Mouse (Mus musculus): ENCODE data around the gene Cebpz.

The Cebpz gene

GRCm38 (mm10) chr17:78936466-78937228, at the start of gene Cebpz, which contains the start of gene Ndufaf7:
Cebpz (minus strand) TSS chr17:78937066.
Ndufaf7 (plus strand) TSS chr17:78937136.
- DNase-seq = peak; percentile 100

DNA sequence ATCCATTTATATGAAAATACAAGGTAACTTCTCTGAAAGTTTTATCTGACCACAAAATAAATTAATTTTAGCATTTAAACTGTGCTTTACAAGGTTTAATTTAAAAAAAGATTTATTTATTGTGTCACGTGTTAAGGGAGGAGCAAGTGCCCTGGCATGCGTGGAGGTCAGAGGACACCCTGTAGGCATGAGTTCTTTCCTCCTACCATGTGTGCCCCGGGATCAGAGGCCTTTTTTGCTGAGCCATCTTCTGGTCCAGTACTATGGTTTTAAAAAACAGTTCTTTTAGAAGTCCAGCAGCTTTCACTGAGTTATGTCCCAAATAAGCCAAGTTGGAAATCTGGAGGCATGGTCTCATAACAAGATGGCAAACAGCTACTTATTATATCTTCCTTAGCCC, 46.9 kb upstream of the Cebpz start:
- DNase-seq = no peak

- DNase-seq = no peak
These were observed 46.3 kb upstream of the Cebpz start for GRCm38 (mm10) chr17:78983166-78983565.

- peak; percentile 51 for DNase-seq
These were observed 31.6 kb upstream of the Cebpz start for GRCm38 (mm10) chr17:78968500-78968899.

- DNase-seq = peak; percentile 73
These were observed 29.4 kb upstream of the Cebpz start for GRCm38 (mm10) chr17:78966092-78966883.

- peak; percentile 23 for DNase-seq
These were observed 27.5 kb upstream of the Cebpz start for GRCm38 (mm10) chr17:78964387-78964786.

DNA sequence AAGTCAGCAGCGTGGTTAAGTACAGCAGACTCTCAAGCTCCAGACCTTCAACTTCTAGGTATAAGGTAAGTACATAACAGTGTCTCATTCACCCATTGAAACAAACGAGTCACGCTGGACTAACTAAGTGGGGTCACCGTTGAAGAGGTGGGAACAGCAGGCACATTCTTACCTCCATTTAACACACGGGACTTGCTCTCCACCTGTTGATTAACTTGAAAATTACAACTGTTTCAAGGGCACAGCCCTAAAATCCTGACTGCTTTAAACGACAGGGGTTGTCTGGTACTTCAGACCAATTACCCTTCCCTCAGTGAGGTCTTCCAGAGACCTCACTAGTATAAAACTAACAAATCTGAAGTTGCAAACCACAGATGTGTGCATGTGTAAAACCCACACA, 22.6 kb upstream of the Cebpz start:
- DNase-seq = no peak

GRCm38 (mm10) chr17:78953240-78953639, 16.4 kb upstream of the Cebpz start:
- no peak for DNase-seq

- DNase-seq = no peak
These were observed 15.2 kb upstream of the Cebpz start for GRCm38 (mm10) chr17:78952070-78952469.

- DNase-seq = peak; percentile 12
These were observed 14.4 kb upstream of the Cebpz start for GRCm38 (mm10) chr17:78951225-78951624.

- no peak for DNase-seq
These were observed 5.7 kb upstream of the Cebpz start for GRCm38 (mm10) chr17:78942579-78942978.

DNA sequence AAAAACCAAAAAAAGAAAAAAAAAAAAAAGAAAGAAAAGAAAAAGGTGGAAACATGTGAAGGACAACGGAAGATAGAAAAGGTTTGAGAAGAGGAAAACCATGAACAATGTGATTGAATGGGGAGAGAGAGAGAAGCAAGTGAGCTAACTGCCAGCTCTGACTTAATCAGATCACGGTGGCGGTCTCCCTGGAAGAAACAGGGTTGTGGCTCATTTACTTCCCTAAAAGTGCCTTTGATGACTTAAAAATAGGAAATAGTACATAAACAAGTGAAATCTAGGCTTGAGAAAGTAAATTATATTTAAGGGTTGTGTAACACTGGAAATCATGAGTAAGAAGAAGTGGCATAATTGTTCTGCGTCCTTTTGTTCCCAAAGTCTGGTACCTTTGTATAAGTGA, 2.1 kb upstream of the Cebpz start:
- DNase-seq = no peak

DNA sequence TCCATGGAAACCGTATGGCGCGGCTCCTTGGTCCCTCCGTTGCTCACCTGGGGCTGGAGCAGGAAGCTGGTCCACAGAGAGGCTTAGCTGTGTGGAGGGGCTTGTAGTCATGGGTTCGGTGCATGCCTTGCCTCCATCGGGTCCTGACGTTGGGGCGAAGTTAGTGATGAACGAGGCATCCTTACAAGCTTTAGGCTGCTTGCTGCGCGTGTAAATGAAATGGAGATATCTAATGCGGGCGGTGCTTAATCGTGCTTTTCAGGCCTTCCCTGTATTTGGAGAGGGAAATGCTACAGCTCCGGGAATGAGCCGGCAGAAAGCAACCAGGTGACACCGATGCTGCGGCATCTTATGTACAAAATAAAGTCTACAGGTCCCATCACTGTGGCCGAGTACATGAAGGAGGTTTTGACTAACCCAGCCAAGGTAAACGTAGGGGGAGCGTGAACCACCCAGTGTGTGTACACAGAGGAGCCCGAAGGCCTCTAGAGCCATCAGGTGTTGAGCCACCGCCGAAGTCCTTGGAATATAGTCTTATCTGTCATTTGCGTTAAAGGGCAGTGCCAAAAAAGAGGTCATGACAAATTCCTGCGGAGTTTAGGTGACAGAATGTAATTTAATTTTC, 475 bp upstream of the Cebpz start:
- peak; percentile 90 for DNase-seq

GRCm38 (mm10) chr17:78935857-78936256, 1.0 kb downstream of the Cebpz start:
- no peak for DNase-seq

DNA sequence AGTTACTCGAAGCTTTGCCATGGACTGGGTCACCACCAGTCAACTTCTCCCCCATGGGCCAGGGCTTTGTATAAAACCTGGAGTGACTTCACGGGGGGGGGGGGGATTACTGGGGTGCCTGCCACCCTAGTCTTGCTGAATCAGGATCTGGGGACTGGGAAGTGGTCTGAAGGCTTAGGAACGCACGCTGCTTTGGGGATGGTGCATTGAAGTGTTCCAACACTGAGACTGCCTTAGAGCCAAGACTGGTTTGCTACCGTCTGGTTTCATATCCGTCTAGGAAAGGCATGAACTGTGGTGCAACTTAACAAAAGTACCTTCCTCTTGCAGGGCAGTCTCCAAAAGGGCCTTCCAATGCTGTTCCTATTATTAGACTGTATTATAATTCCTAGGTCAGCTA, 19.2 kb downstream of the Cebpz start:
- peak; percentile 89 for DNase-seq

DNA sequence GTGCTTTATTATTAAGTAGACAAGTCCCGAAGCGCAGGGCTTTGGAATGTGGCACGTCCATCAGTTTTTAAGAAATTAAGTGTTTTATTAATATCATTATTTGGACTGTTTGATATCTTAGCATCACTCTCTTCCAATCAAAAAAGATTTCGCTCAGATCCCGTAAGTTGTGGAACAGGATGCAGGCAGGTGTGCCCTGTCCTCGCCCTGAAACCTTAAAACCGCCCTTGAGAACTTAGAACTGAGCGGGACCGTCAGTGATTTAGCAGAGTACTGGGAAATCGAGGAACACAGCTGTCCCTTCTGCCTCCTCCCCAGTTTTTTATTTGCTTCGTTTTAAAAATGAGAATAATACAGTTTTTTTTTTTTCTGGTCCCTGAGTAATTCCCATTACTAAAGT, 20.0 kb downstream of the Cebpz start:
- no peak for DNase-seq

- DNase-seq = peak; percentile 99
These were observed 20.5 kb downstream of the Cebpz start, which contains the start of gene Cebpzos for GRCm38 (mm10) chr17:78916369-78916813. Cebpzos (plus strand) TSS chr17:78916500.

- no peak for DNase-seq
These were observed 21.1 kb downstream of the Cebpz start for GRCm38 (mm10) chr17:78915772-78916171.

DNA sequence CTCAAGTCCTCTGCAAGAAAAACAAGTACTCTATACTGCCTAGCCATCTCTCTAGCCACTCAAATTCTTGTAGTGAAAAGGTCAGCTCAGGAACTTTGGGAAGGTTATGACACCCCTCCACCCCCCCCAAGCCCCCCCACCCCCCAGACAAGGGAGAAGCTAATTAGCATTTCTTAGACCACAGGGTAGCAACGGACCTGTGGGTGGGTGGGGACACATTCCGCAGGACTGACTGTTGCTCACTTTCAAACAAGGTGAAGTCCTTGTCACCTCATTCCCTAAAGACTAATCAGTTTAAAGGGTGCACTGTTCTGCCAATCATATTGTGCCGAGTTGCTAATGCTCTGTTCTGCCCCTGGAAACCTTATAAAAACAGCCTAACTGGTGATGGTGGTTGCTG, 22.9 kb downstream of the Cebpz start:
- DNase-seq = no peak

DNA sequence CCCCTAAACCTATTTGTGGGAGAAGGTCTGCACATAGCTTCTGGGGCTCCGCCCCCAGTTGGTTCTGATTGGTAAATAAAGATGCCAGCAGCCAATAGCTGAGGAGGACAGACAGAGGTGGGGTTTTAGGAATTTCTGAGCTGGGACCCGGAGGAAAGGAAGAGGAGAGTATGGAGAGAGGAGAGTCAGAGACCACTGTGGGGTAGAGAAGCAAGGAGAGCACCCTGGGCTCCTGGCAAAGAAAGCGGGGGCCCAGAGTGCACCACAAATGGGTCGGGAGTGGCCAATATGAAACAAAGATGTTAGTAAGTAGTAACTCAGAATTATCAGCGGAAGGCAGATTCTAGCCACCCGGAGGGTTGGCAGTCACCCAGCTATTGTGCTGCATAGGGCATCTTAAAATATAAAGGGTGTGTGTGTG, 24.0 kb downstream of the Cebpz start:
- DNase-seq = no peak

- no peak for DNase-seq
These were observed 27.5 kb downstream of the Cebpz start for GRCm38 (mm10) chr17:78909374-78909773.

- no peak for DNase-seq
These were observed 30.0 kb downstream of the Cebpz start, which contains the start of gene Sult6b1 for GRCm38 (mm10) chr17:78906892-78907291. Sult6b1 (minus strand) TSS chr17:78906992.

GRCm38 (mm10) chr17:78903158-78903557, 33.7 kb downstream of the Cebpz start:
- DNase-seq = no peak
